Mouse (Mus musculus) brain, adult 2 months (tissue): ENCODE data around the gene Tmem109.
A peak's percentile ranks its signal among the peaks of the same experiment; 100 is the strongest.

Experiments used
- DNase-seq: peaks from one replicate; pipeline ENCODE4 v3.0.0; 2011; ENCODE audit warnings: low read depth, low spot score

Gene Tmem109

DNA sequence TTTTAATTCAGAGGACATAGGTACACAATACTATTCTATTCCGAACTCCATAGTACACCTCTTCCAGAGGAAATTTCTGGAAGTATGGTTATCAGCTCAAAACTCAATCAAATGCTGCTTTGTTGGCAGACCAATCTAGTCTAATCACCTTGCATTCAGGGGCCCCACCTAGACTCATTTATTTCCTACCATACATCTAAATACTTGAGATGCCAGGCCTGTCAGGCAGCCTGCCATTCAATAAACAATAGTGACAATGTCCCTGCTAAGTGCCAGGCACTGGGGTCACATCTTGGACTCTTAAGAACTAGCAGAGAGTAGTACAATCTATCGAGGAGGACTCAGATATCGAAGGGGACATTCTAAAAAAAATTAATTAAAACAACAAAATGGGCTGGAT is 10.4 kb upstream of the Tmem109 start:
- DNase-seq = no peak

DNA sequence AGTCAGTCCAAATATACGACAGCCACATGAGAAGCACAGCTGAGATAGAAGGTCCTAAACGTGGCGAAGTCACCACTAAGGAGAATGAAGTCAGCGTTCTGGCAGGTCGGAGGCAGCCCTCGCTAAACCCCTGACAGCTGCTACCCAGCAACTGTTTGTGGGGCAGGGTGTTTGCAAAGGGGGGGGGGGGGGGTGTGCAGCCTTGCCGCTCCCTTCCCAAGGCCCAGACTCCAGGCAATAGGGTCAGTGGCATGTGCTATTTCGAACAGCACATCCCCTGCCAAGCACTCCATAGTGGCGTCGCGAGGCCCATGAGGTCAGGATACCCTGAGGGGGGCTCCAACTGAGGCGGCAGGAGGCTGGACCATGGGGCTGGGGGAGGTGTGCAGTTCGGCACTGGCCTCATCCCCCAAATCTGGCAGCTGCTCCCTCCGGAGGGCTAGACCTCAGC is 801 bp downstream of the Tmem109 start:
- DNase-seq = no peak

DNA sequence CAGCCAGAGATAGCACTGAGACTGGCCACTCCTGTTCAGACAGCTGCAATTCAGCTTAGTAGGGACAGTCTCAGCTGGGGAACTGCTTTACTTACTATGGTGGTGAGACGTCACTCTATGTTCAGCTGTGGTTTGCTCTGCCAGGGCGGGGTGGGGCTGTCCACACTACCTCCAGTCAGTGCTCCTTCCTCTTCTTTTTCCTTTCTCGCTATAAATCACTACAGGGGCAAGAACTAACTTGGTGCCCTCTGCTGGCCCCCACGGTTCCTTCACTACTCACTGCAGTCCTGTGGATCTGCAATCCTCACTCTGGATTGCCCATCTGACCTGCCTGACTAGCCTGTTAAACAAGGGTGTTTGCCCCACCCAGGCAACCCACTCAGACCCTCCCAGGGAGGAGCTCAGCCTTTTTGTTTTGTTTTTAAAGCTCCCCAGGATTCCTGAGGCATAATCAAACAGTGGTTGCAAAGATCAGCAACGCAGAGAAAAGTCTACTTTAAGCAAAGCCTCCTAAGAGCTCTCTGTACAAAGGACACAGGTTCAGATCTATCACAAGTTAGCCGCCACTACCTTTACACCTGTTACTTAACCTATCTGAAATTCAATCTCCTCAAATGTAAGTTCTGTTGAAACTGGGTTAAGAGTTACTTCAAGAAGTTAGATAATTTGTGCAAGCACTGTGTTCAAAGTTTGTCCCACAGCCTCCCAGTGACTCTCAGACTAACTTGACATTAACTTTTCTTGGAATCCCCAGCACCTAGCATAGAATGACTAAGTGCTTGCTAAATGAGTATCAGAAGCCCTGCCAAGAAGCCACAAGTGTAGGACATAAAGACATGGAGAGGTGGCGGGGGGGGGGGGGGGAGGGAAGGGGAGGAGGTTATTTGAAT is 1.5 kb downstream of the Tmem109 start:
- peak; percentile 77 for DNase-seq

GRCm38 (mm10) chr19:10878201-10878837 is 3.5 kb downstream of the Tmem109 start:
- DNase-seq = peak; percentile 93

- DNase-seq = peak; percentile 33
Observed at GRCm38 (mm10) chr19:10871328-10871961, 10.4 kb downstream of the Tmem109 start.

- no peak for DNase-seq
Observed at GRCm38 (mm10) chr19:10870676-10871075, 11.1 kb downstream of the Tmem109 start.

GRCm38 (mm10) chr19:10869886-10870527 is 11.8 kb downstream of the Tmem109 start, which contains the start of gene Tmem132a:
Gene Tmem132a, minus strand, starts transcription at chr19:10869940.
- DNase-seq = peak; percentile 81

DNA sequence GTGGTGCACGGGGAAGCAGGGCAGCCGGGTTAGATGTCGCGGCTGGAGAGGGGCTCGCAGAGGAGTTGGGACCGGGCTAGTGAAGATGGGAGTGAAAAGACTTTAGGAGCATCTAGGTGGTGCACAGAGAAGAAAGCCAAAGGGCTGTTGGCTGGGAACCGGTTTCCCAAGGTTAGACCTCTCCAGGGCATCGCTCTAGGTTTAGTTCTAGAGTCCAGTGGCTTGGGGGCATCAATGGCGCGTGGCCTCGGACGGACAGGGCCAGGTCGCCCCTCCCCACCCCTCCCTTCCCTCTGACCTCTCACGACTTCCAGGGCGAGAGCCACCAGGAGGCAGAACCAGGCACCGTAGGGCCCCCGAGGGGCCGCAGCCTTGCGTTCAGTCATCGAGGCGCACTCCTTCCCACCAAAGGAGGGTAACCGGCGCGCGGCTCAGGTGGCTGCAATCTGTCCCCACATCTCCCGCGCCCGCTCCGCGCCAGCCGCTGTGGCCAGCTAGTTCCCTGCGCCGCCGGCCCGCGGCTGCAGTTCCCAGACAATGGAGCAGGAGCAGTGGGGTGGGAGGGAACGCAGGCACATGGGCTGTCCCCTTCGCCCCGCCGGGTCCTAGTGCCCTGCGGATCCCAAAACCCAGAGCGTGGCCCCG is 12.4 kb downstream of the Tmem109 start:
- DNase-seq = peak; percentile 97

DNA sequence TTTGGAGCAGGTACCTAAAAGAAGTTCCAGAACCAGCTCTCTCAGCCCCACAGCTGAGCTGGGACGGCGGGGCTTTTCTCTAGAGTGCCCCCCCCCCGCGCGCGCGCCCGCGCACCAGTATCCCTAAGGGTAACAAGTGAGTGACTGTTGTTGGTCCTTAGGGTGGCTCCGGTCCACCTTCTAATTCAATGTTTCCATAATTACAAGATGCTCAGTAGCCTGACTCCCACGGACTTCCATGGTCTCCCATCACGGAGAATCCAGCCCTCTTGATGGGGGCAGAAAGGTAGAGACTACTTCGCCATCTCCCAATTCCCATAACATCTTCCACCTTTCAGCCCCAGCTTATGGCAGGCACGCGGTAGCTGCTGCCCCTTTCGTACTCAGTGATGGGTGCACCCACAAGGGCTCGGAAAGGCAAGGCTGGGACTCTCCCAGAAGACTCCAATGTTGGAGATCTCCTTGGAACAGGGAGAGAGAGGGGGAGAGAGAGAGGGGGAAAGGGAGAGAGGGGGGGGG is 13.1 kb downstream of the Tmem109 start:
- DNase-seq = peak; percentile 52

DNA sequence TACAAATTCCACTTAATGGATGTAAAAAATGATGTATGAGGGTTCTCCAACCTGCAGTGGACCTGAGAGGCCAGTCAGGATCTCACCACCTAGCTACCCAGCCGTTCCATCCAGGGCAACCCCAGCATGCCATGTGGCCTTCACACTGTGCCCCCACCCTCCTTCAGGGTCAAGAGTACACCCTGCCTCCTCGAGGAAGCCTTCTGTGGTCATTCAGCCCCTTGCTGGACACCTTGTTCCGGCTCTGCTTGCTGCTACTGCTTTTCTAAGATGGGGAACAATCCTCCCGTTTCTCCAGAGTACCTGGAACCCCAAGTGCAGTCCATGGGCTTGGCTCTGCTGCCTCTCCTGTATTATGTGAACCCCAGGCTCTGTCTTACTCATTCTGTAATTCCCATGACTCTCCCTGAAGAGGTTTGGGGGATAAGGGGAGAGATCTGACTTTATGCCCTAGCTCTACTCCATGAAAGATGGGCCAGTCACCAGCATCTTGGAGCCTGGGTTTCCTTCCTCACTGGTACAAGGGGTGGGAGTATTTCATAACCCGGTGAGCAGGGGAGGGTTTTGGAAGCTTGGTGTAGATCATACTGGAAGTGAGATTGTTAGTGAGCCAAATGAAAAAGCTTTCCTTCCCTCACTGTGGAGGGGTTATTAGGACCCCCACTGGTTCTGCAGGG is 13.7 kb downstream of the Tmem109 start:
- peak; percentile 73 for DNase-seq

GRCm38 (mm10) chr19:10866351-10866750 is 15.4 kb downstream of the Tmem109 start:
- DNase-seq = peak; percentile 55

GRCm38 (mm10) chr19:10860072-10860497 is 21.7 kb downstream of the Tmem109 start:
- peak; percentile 58 for DNase-seq

GRCm38 (mm10) chr19:10856520-10856919 is 25.3 kb downstream of the Tmem109 start:
- peak; percentile 46 for DNase-seq

DNA sequence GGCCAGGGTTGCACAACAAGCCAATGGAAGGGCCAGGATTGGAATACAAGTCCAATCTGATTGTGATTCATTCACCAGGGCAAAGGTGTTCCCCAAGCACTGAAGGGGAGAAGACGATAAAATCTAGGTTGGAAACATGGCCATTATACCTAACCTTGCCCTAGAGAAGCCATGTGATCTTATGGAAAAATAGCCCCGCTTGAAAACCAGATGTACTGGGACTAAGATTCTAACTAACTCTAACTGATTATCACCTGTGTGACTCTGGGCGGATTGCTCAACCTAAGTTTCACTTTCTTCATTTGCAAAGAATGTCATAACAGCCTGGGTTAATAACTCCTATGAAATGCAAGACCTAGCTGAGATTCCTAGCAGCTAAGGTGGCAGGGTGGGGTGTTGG is 26.4 kb downstream of the Tmem109 start:
- no peak for DNase-seq

DNA sequence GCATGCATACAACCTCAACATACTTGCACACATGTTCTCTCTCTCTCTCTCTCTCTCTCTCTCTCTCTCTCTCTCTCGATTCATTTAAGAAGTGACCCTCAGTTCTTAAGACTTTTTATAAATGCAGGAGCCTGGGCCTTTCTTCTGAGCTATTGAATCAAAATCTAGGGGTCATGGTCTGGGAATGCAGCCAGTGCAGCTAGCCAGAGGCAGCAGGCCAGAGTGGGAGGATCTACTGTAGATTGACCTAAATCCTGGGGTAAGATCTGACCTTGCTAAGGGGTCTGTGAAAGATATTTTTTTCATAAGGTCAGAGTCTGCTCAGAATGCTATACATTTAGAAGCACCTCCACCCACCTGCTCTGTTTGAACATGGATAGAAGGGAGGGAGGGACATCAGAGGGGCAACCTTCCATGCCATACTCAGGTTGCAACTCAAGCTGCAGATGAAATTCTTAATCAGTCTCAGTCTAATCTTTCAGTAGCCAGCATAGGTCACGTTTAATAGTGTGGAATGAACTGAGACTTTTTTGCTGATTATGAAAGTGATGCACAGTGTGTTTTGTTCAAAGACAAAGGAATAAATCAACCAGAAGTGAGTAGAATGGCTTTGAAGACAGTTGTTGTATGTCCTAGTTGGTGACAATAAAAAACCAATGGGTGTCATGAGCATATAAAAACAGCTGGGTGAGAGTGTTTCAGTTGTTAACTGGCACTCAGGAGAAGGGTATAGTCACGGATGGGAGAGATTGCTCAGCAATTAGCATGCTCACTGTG is 34.3 kb downstream of the Tmem109 start:
- no peak for DNase-seq

DNA sequence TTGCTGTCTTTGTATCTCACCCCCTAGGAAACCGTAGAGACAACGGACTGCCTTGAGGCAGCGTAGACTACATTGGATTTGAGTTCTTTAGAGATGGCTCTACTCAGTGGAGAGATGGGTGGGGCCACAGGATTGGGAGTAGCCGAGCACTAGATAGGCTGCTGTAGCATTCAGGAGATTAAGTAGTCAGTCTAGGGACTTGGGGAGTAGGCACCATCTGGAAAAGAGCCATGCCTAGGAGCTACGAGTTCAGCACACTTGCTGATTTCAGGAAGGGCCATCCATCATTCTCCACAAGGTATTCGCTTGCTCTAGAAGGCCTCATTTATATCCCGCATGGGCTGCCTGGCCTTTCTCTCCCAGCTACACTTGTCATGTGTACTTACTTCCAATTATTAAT is 35.7 kb downstream of the Tmem109 start:
- no peak for DNase-seq

- no peak for DNase-seq
Observed at GRCm38 (mm10) chr19:10845454-10845853, 36.3 kb downstream of the Tmem109 start.

DNA sequence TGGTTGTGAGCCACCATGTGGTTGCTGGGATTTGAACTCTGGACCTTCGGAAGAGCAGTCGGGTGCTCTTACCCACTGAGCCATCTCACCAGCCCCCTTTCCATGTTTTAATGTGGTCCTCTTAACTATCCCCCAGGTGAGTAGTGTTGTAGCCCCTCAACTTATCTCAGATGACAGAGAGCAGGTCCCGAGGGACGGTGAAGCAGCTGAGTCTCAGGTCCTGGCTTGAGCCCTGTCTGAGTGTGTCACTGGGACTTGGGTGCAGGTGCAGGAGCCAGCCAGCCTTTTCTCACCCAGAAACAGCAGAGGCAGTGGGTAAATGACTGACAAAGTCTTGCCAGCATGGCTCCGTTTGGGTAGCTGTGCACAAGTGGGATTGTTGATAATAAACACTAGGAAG is 37.6 kb downstream of the Tmem109 start:
- no peak for DNase-seq

- no peak for DNase-seq
Observed at GRCm38 (mm10) chr19:10842914-10843313, 38.9 kb downstream of the Tmem109 start.
